Mouse (Mus musculus) retina, postnatal 1 day (tissue): Measurements from ENCODE around the gene Gm20883.
"Not testable (repeated sequence)": the region's sequence is repeated elsewhere in the genome, so short reads cannot be mapped to it uniquely, and the experiment has no call there.

Experiments
- DNase-seq: peaks from one replicate; pipeline ENCODE4 v3.0.0-alpha.2; 2012

The Gm20883 gene

GRCm38 (mm10) chrY:50607951-50608350, at the start of gene Gm20883:
Gene Gm20883, plus strand, starts transcription at chrY:50608251.
- DNase-seq, result not testable (repeated sequence)
